Mouse (Mus musculus) kidney, adult 8-10 months (tissue): Measurements from ENCODE around the gene Gpm6b.

ENCODE experiments used
- DNase-seq, 2 experiments: peaks; one replicate each; pipeline ENCODE4 v3.0.0; 2022

The Gpm6b gene

DNA sequence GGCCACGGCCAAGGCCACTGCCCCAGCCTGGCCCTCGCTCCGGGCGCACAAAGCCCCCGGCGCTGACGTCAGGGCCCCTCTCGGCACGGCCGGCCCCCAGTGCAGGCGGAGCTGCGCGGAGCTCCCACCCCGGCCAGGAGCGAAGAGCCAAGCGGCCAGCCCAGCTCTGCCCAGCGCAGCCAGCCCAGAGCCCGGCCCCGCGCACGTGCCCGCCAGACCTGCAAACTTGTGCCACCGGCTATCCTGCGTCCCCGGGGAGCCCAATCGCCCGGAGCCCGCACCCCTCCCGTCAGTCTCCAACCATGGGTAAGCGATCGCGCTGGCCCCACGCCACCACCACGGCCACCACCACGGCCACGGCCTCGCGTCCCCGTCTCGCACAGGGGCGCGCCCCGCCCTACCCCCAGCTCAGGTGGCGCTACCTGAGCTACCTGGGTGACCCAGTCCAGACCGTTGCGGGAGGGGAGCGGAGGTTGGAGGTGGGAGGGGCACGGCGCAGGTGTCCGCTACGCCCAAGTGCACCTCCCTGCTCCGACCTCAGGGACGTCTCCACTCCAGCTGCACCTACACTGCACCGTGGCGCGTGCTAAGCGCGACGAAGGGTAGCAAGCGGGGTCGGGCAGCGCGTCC lies at the start of gene Gpm6b:
Gene Gpm6b, plus strand, starts transcription at position 81 of the 630 bp plus-strand sequence.
- peak; percentile 11 to 18 for DNase-seq

- no peak for DNase-seq
These were observed 42.4 kb upstream of the Gpm6b start for GRCm38 (mm10) chrX:166196327-166196726.

DNA sequence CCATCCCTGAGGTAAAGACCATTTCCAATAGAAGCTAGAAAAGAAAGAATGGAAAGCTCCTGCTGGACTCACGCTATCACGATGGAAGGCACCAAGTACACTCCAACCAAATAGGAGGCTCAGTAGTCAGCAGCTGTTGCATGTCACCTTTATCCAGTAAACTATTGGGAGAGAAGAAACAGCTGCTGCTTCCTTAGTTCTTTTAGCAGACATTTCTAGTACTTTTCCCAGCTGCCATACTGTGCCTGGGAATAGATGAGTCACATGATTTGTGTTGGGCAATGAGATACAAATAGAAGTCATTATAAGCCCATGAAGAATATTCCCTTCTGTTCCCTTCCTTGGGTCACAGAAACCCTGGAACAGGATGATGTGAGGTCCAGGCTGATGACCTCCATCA lies 40.4 kb upstream of the Gpm6b start:
- no peak for DNase-seq

DNA sequence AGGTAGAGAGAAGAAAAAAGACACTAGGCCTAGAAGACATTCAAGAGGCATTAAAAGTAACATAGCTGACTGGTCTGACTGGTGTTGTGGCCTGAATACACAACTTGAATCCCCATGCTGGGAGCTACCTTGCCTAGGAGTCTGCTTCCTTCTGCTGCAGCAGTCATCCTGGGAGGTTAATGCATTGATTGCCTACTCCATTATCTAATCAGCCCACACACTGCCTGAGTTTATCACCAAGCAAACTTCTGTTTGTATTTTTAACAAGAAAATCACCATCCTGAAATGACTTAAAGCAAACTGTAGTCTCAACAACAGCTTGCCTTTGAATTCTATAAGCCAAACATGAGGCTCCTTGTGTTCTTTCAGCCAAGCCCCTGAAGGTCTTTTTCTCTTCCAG lies 38.9 kb upstream of the Gpm6b start:
- no peak for DNase-seq

GRCm38 (mm10) chrX:166214576-166214975 lies 24.1 kb upstream of the Gpm6b start:
- no peak for DNase-seq

- no peak for DNase-seq
These were observed 22.5 kb upstream of the Gpm6b start for GRCm38 (mm10) chrX:166216248-166216647.

DNA sequence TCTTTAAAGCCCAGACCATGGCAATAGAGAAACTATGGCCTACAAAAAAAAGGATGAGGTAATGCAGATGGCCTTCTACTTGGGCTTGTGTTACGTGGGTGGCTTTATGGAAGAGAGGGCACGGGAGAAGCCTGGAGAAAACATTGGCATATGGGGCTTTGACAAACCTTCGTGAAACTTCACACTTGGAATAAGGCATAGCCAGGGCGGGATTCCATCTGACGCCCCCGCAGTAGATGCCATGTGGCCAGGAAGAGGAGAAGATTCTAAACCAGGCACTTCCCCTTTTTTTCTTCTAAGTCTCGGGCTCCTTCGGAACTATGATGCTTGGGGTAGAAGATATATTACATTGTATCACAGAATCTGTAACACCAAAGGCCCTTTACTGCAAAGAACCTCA lies 22.0 kb upstream of the Gpm6b start:
- no peak for DNase-seq

- no peak for DNase-seq
These were observed 19.4 kb upstream of the Gpm6b start for GRCm38 (mm10) chrX:166219331-166219730.

GRCm38 (mm10) chrX:166226856-166227255 lies 11.9 kb upstream of the Gpm6b start:
- no peak for DNase-seq

- DNase-seq: no peak
These were observed 9.0 kb upstream of the Gpm6b start for GRCm38 (mm10) chrX:166229750-166230149.

DNA sequence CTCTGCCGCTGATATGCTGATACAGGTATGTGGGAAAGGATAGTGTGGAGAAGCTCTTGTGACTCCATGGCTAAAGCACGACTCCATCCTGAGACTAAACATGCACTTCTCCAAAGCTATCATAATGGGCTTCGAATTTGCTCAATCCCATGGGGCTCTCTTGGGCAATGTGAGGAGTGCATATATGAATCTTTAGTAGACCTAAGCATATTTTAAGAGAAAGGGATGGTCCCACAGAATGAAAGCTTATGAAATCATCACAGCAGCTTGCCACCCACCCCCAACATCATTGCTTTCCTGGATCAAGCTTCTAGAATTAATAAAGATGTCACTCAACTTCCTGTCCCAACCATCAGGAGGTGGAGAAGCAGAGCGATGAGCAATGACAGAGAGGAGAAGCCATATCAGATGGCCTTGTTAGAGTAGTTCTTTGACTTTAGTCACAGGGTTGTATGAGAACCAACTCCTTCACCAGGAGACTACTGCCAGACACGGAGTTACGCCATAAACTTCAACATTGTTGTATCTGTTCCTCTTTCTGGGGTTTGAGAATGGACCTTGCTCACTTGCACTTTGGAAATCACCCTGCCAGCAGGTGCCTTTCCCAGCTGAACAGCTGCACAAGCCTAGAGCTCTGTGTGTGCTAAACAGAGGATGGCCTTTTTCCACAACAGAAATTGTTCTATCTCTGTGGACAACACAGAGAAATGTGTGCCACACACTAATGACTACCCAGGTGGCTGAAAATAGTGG lies 8.0 kb upstream of the Gpm6b start:
- DNase-seq: no peak

DNA sequence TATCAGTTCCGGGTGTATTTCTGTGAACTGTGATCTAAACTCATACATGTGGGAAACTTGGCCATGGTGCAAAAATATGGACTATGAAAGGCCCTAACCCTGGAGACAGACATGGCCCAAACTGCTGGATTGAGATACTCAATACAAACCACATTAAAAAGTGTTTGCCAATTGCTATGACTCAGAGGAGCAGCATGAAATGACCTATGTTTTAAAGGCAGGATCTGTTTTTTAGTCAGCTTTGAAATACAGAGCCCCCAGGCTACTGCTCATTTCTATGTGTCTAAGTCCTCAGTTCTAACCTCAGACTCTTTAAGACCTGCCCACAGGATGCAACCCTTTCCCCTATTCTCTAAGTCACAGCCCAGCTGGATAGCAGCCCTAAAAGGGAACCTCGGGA lies 2.6 kb upstream of the Gpm6b start:
- DNase-seq: no peak

- no peak for DNase-seq
These were observed 809 bp downstream of the Gpm6b start for GRCm38 (mm10) chrX:166239520-166239919.

GRCm38 (mm10) chrX:166240751-166241150 lies 2.0 kb downstream of the Gpm6b start:
- DNase-seq: no peak

- DNase-seq: no peak
These were observed 4.7 kb downstream of the Gpm6b start for GRCm38 (mm10) chrX:166243261-166243885.

DNA sequence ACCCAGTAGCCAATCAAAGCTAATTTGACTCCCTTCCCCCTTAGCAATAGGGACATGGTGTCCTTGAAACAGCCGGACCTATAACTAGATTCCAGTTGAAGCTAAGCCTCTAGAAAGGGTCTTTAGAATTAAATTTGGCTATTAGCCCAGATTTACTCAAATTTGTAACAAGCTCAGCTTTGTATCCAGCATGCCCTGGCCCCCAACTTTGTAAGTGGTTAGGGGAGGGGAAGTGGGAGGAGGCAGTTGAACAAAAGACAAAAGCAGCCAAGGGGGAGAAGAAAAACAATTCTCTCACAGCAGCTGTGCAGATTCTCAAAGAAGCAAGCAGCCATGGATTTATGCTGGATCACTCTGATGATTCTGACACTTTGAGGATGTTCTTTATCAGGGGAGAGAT lies 32.8 kb downstream of the Gpm6b start:
- no peak for DNase-seq

- no peak for DNase-seq
These were observed 33.9 kb downstream of the Gpm6b start for GRCm38 (mm10) chrX:166272646-166273045.

- no peak for DNase-seq
These were observed 41.1 kb downstream of the Gpm6b start for GRCm38 (mm10) chrX:166279861-166280260.

DNA sequence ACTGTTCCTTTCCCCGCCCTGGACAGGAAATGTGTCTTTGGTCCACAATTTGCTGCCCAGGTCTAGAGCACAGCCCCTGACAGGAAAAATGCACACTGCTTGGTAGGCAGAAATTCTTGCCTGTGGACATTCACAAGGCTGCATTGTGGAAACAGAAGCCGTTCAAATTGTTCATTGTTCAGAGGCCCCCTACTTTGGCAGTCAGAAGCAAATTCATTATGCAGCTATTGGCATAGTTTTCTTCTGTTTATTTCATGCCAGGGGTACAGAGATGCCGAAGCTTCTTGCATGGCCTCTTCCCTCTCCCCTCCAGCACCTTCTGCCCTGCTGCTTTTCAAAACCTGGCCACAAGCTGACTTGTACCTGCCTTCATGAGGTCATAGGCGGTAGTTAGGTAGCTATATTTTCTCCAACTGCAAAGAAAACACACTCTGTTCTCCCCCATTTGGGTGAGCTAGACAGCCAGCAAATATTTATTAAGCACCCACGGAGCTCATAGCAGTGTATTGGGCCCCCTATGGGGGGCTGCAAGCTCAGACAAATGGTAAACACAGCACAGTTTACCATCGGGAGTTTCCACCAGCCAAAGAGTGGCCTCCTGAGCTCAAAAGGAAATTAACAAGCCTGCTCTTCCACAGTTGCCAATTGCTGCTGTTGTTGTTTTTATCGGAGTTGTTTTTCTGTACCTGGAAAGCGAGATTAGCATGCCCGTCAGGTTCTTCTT lies 48.2 kb downstream of the Gpm6b start:
- no peak for DNase-seq

DNA sequence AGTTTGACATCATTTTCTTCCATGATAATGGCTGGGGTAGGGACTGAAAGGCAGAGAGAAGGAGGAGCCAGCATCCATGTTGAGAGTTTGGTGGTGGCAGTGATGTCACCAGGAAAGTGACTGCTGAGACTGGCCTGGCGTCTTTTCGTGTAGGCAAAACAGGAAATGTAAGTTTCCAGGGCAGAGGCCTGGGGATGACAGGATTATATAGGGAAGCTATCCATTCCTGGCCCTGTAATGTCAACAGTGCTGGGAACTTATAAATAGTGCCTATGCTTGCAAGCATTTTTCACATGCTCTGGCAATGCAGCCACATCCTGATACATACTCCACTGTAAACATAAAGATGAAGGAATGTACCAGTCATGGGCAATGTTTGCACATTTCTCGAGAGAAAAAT lies 52.6 kb downstream of the Gpm6b start:
- DNase-seq: no peak

GRCm38 (mm10) chrX:166293465-166293864 lies 54.8 kb downstream of the Gpm6b start:
- DNase-seq: no peak

DNA sequence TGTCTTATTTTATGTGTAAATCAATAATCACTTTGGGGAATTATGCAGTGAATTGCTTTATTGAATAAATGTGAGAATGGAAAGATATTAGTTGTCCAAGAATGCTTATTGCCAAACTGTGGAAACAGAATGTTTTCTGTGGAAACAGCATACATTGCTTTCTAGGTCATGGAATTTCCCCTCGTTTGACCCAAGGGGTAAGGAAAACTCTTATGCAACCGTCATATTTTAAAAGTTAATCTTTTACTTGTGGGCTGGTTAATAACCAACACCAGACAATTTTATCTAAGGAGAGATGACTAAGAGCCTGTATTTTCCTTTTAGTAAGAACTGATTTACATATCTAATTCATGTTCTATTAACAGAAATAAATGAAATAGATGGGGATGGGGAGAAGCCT lies 64.1 kb downstream of the Gpm6b start:
- peak in 1 of 2 experiments; percentile 70 for DNase-seq

DNA sequence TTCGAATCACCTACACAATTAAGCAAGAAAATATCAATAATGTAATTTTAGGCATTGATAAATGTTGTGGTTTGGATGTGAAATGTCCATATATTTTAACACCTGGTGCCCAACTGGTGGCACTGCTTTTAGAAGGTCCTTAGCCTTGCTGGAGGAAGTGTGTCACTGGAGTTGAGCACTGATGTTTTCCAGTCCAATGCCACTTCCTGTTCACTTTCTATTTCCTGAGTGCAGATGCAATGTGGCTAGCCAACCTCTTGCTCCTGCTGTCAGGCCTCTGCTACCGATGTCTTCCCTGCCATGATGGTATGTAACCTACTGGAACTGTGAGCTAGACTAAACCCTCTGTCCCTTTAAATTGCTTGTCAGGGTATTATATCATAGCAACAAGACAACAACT lies 65.6 kb downstream of the Gpm6b start:
- DNase-seq: no peak
